Mouse (Mus musculus) activated CD4-positive, CD25-positive, alpha-beta regulatory T cell, adult 4 months (primary cell): ENCODE measurements around the gene Thap12. TPM values are rescaled to one million over a fixed set of nuclear protein-coding genes. Genes with fewer than 3 reads are reported as not detected.

ENCODE experiments used
- ATAC-seq: one replicate; pipeline ENCODE4 v1.8.0; 2017
- polyA plus RNA-seq, 2 experiments: library from polyadenylated mRNA; unstranded; fragments of 100-300 nt; shearing (Covaris generic); gene quantifications; one replicate each; pipeline ENCODE4 v1.2.1; 2017

Gene Thap12
- polyA plus RNA-seq, 2 experiments from 2014 or later = 12.0 to 16.6 TPM

DNA sequence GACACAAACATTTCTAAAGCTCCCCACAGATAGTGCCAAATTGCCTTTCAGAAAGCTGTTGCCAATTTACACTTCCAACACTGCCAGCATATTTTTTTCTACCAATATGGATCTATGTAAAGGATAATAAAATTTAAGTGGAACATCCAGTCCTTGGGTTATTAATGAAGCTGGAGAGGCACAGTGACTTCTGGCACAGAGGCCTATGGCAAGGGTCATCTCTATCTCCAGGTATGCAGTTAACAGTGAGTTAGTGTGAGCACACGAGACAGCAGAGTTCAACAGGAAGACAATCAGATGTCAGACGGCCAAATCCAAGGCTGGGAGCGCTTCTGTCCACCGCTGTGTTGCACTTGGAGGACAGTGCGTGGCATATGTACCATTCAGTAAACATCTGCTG, 4.9 kb upstream of the Thap12 start:
- ATAC-seq = no peak

DNA sequence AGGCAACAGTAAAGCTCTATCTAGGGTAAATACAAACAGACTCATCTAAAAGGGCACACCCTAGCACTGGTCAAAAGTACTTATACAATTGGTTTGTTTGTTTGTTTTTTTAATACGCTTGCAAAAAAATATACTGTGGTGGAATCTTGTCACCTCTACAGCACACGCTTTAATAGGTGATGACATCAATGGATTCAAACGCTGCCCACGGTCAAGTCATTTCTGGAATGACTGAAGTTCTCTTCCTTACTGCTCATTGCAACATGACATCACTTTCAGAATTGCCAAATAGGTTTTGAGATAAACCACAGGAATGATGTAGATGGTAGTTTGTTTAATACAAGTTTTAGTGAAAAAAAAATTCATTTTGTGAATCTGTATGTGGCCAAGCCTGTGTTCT, 4.3 kb upstream of the Thap12 start:
- ATAC-seq = no peak

DNA sequence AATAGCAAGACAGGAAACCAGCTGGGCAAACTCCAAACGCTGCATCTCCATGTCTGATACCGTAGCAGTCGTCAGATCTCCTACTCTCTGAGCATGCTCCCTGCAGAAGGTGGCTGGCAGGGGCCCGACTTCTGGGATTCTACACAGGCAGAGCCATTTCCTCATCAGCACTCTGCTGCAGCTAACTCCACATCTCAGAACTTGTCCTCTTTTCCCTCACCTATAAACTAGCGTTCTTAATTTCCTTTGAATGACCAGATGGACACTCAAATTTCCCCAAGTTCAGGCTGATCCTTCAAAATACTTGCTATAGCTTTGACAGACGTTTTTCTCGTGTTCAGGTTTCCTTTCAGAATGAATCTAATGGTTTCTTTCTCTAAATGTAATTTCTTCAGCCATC, 1.1 kb upstream of the Thap12 start:
- no peak for ATAC-seq

DNA sequence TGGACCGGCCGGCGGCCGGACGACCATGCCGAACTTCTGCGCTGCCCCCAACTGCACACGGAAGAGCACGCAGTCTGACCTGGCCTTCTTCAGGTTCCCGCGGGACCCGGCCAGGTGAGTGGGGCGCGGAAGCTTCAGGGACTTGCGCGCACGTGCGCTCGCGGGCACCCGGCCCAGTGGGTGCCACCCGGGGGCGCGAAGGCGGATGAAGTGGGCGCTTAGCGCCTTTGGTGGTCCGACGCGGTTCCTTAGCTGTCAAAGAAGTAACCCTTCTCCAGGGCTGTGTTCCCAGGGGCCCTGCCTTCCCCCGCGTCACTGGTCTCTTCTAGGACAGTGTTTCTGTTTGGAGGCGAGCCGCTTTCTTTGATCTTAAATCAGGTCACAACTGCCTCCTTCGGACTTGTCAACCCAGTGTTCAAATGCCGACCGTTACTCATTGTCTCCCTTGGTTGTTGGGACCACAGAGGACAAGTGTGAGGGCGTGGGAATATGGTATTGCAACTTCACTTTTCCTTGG, 520 bp downstream of the Thap12 start:
- peak; percentile 38 for ATAC-seq

DNA sequence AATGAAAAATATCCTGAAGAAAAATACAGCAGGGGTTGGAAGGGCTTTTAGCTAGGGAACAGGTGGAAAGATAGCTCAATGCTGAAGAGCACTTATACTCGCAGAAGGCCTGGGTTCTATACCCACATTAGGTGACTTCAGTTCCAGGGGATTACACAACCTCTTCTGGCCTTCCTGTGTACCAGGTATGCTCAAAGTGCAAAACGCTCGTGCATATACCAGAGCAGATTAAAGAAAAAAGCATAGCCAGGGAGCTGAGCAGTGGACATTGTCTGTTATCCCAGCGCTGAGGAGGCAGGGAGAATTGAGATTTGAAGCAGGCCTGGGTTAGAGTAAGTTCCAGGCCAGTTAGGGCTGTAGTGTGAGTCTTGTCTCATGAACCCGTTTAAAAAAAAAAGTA, 1.4 kb downstream of the Thap12 start:
- no peak for ATAC-seq

DNA sequence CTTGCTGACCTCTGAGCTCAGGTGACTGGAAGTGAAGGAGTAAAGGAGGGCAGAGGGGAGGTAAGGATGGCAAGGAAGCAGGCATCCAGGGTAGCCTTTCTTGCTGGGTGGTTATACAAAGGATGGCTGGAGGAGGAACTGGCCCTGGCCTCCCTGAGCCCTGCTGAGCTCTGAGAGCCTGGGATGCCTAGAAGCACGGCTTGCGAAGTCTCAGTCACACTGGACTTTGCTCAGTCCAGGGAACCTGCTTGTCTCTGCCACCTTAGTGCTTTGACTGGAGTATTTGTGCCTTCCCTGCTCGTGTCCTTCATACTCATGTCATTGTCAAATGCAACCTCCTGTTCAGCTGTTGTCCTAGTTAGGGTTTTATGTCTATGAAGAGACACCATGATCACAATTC, 10.8 kb downstream of the Thap12 start:
- no peak for ATAC-seq

DNA sequence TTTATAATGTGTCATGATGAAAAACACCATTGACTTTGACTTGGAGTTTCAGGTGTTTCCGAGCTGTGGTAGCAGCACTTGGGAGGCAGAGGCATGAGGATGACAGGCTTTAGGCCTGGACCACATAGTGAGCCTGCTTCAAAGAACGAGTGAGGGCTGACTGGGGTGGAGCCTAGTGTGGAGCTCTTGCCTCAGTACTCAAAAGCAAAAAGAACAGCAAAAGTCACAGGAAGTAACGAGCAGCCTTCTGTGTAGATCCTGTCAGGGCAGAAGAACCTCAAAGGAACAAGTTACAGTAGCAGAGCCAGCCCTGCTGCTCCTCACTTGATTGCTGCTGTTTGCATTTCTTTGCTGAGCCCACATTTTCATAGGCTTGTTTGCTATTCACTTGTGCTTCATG, 14.5 kb downstream of the Thap12 start:
- peak; percentile 61 for ATAC-seq

DNA sequence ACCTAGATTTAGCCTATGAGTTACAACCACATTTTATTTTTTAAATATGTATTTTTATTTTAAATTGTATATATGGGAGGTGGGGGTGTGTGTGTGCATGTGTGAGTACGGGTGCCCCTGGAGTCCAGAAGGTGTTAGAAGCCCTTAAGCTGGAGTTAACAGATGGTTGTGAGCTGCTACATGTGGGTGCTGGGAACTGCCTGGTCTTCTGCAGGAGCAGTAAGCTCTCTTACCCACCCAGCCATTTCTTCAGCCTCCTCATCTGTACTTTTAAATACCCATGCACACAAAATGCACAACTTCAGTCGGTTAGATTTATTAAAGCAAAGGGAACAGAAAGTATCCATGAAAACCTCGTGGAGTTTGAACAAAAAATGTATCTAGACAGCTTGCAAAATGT, 16.9 kb downstream of the Thap12 start:
- ATAC-seq = no peak

DNA sequence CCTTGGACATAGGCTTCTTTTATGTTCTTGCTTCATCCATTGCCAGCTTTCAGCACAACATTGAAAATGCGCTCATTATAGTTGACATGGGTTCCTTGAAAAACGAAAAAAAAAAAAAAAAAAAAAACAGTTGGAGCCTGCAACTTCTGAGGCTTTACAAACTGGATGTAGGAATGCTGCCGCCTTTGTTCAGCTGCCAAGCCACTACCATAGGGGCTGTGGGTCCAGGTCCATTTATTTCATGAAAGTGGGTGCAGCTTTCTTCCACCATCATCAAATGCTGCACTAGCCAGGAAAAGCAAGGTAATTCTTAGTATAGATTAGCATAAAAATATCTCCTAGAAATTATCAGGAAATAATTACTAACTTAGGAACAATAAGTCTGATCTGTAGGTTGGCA, 17.8 kb downstream of the Thap12 start:
- ATAC-seq = no peak

DNA sequence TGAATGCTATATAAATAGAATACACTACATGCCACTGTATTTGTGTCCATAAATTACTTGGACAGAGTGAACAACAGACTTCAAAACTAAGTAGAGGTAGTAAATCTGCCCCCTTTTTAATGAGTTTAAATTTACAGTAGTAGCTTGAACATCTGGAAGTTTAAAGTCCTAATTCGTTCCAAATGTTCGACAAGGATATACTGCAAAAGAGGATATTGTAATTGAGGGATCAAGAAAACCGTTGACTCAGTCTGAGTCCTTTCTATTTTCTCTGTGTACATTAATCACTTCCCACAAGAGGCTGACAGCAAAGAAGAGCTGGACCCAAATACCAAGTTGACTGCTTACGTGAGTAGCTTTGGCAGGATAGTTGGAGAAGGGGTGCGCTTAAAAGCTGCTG, 18.3 kb downstream of the Thap12 start:
- no peak for ATAC-seq

DNA sequence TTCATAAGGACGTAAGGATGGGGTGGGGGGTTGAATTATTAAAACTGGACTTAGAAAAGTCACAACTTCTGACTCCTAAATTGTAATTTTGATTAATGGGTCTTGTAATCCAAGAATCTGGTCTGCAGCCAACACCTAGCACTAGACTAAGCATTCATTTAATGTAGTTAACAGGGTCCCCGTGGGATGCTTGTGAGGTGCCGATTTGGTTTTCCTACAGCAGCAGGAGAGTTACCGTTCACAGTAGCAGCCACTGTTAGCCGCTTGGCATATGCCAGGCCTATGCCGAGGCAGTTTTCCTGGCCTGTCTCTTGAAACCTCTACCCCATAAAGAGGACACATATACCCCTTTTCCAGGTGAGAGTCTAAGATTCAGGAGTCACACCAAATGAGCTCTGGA, 18.7 kb downstream of the Thap12 start:
- no peak for ATAC-seq

DNA sequence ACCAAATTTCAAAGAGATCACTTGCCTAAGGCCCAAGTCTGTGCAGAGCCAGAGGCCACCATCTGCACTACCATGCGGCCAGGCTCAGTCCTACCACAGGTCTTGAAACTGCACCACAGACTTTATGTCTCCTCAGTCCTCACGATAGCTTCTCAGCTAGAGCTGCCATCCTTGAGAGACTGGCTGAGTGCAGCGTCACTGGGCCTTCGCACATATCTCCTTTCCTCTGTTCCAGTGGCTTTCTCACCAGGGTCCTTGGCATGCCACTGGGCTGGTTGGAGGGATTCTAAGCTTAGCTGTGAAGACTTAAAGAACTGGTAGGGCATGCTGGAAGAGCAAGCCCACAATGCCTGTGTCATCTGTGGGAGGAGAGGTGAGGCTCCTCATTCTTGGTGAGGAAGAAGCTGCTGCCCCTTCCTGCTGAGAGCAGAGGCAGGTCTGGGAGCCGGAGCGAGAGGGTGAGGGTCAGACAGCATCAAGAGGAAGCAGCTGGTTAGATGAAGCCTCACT, 22.8 kb downstream of the Thap12 start:
- no peak for ATAC-seq

DNA sequence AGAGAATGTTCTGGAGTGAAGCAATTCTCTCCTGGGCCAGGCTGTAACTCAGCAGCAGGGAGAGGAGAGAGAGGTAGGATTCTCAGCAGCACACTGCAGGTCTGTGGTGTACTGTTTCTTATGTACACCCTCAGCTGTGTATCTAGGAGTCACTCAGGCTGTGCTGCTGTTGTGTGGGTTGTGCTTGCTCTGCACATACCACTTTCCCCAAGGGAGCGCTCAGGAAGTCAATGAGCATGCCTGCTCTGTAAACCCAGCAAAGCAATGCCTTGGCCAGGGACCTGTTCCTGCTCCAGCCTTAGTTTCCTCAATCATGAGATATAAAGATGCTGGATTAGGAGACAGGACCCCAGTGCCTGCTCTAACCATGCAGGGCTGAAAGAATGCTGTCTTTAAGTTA, 25.1 kb downstream of the Thap12 start:
- ATAC-seq = no peak

DNA sequence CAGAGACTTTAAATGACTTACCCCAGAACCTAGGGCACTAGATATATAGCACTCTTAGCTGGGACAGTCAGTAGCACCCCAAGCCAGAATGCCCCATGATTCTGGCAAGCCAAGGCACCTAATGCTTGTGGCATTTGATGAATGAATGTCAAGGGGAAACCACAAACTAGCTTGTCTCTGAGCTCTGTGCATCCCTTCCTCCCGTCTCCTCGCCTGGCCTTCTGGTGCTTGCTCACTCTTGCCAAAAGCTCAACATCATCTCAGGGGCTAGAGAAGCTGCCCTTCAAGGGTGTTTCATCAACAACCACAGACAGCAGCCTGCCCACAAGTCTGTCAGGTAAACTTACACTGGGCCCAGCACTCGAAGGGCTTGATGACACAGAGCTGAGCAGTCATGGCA, 25.6 kb downstream of the Thap12 start:
- no peak for ATAC-seq

DNA sequence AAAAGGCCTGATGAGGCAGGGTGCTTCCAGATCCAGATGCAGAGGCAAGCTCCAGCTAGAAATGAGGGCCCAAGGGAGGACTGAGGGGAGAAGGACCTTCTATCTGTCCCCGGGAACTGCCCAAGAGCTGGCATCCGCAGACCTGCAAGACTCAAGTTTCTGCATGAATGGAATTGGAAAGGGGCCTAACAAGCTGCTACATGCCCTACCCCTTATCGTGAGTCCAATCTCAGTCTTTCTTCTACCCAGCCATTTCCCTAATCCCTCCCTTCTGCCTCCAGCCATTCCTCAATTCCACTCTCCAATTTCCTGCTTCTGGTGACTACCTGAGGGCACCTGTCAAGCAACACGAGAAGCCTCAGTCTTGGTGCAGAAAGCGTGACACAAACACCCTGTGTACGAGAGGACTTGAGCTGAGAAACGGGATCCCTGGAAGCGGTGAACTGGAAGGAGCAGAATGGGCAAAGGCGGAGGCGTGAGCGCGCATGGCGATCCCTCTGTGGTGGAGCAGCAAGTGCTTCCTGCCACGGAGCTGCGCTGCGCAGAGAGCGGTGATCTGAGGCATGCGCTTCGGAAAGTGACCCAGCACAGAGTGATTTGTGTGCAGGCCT, 26.9 kb downstream of the Thap12 start:
- no peak for ATAC-seq

DNA sequence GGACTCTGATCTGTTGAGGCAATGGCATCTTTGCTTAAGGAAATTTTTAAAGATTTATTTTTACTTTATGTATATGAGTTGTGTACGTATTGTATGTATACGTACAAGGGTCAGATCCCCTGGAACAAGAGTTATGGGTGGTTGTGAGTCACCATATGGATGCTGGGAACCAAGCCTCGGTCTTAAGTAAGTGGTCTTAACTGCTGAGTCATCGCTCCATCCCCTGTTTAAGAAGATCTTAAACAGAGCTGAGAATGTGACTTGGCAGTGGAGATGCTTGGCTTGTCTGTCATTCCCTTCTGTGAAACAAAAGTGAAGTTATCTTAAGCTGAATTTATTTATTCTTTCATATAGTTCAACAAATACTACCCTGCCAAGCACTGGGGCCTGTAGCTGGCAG, 31.1 kb downstream of the Thap12 start:
- no peak for ATAC-seq

DNA sequence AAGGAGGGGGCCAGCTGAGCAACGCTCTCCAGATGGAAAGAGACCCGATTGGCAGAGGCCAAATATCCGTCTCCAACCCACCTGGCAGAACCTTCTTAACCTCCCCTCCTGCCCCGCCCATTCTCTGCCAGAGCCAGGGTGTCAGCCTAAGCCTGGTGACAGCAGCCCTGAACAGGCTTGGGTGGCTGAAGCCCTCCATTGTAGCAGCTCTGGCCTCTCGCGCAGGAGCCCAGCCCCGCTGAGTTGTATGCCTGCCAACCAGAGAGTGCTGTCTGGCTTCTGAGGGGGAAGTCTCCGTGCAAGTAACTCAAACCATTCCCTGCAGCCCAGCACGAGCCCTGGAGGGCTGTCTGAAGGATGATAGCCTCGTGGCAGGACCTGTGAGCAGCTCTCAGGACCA, 32.0 kb downstream of the Thap12 start:
- ATAC-seq = no peak

DNA sequence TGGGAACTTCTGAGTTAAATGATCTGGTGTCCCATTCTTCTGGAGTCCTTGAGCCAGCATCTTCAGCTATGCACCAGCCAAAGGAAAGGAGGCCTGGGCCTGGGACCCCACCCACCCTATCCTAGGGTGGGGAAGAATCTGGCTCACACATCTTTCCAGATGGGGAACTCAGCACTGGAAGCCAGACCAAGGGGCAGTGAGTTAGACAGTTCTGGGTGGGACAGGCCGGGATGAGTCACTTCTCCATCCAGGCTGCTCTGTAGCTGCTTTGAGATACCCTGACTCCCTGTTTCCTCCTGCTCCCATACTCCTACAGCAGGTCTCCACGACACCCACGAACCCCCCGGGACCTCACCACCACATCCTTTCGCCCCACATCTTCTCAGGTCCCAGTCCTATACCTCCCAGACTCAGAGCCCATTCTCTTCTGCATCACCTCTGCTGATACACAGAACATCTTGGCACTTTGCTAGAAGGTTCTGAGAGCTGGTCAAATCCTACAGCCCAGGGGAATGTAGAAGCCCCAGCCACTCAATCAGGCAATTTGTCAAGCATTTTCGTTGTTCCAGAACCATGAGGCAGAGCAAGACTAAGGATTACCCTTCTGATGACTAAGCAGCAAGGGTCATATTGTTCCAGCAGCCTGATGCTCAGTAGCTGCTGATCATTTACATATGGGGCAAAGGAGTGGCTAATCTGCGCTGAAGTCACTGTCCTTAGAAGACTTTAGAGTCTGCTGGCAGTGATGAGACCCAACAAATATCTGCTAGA, 34.1 kb downstream of the Thap12 start:
- no peak for ATAC-seq

DNA sequence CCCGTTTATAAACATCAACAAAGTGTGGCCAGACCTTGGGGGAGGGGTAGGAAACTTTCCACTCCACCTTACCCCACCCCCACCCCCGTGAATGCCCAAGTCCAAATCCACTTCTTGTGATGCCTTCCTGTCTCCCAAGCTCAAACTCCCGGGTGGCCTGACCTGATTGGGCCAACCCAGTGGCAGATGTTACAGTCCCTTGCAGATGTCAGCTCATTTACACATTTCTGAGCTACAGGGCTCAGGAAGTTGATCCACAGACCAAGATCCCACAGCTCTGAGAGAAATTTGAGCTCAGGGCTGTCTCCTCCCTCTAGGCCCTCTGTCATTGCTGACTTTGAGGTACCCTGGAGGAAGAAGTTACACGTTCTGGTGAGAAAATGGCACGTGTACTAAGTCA, 37.5 kb downstream of the Thap12 start:
- no peak for ATAC-seq

DNA sequence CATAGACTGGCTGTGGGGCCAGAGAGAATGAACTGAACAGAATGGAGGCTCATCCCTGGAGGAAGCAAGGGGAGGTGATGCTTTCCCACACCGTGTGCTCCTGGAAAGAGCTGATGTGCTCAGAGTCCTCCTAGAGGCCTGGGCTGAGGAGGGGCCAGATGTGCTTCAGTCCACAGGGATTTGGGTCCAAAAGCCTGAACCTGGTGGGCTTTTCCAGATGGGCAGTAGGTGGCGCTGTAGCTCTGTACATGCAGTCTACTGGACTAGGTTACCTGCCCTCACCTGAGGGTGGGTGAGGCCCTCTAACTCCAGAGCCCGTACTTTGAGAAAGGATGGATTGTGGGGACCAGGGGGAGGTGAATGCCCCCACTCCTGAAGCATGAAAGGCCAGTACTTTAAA, 40.4 kb downstream of the Thap12 start:
- no peak for ATAC-seq

DNA sequence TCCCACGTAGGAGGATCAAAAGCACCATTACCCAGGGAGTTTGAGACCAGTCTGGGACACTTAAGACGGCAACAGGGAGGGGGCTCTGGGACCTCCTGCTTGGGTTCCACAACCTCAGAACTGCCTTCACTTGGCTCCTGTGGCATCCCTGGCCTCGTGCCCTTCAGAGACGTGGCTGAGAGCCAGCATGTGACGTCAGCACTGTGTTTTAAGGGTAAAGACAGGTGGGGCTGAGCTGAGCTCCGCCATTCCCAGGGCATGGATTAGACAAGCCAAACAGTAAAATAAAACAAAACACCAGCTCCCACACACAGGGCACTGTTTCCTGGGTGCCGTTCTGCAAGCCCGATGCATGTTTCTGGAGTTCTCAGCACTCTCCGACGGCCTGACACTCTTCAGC, 47.5 kb downstream of the Thap12 start:
- no peak for ATAC-seq

DNA sequence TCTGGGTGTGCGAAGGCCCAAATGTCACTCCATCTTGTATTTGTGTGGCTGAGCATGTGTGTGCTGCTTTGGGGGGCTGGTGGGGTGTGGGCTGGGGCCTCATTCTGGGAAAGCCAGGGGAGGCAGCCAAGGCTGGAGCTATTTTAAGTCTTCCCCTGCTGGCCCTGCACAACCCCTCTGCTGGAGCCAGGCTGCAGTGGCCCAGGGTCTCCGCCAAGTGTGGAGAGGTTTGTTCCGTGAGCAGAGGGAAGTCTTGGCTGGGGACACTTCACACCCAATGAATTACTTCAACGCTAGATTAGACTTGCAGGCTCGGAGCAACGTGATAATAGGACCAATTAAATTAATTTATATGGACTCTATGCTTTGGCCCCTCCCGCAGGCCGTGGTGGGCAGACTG, 49.8 kb downstream of the Thap12 start:
- no peak for ATAC-seq

DNA sequence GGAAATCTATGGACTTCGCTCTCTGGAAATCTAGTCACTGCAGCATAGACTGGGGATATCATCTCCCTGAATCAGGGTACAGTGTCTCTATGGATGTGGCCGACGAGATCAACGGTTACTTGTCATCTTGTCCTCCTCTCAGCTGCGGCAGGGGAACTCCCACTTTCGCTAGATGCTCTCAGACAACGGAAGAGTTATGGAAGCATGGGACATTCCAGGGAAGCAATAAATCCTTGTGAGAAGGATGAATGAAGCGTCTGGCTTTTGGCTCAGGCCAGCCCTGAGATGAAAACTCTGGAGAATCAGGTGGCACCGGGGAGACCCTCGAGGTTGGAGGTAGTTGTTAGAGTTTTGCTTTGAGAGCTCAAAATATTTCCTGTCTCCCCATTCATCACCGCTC, 53.1 kb downstream of the Thap12 start:
- ATAC-seq = no peak

DNA sequence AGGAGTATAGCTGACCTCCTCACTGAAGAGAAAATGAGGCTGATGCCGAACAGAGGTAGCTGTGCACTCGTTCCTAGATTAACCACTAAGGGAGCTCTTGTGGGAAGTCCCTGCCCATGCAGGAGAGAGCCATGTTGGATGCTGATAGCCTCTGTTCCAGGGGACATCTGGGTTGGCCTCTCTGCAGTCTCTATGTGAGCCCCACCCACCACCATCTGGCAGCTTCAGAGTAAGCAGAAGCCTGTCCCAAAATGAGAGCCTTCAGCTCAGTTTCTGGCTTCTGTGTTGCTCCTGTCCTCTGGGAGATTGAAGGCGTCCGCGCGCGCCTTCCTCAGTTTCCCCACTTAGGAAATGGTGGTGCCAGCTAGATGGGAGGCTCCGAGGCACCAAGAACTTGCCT, 53.7 kb downstream of the Thap12 start:
- ATAC-seq = no peak
